ENCODE assay signal across 8 mouse cellular contexts in genomic region chr1:162217340-162217974, GRCm38 (mm10).
DNase-seq lines count a peak whose midpoint lies in the region; ATAC-seq and TF ChIP-seq lines count a peak whose summit lies in the region.

No protein-coding gene starts in this region.

- H3K9ac ChIP-seq in hindbrain, postnatal 0 days (replicated peaks; ENCODE audit: low read length) = no peak overlapping the region
- H3K9ac ChIP-seq in liver, embryonic 12.5 days = peak overlapping the region; percentile 31; the same call in 1 of the 2 replicates
- H3K9ac ChIP-seq in midbrain, embryonic 14.5 days (replicated peaks; ENCODE audit: low read length) = no peak overlapping the region

- no peaks in the 10 kb centered on the region for H3K4me1 ChIP-seq in hindbrain, postnatal 0 days (ENCODE audit: insufficient read depth, low read length)
- no peaks in the 10 kb centered on the region for H3K4me1 ChIP-seq in liver, embryonic 12.5 days
- H3K4me1 ChIP-seq in midbrain, embryonic 14.5 days (ENCODE audit: control insufficient read depth, insufficient read depth, low read length) = no peaks in the 10 kb centered on the region

- 77% methylated on average over 15 of the region's 15 CpGs for WGBS in hindbrain, postnatal 0 days
- 61% methylated on average over 15 of the region's 15 CpGs for WGBS in liver, embryonic 12.5 days (ENCODE audit: insufficient replicate concordance)
- 82% methylated on average over 15 of the region's 15 CpGs for WGBS in midbrain, embryonic 14.5 days

- 0 out of 2 replicates have a peak, but pooled peaks have one; percentile 31 for ATAC-seq in common myeloid progenitor, adult 5-6 weeks (replicated peaks; ENCODE audit: low read depth, poor library complexity, severe bottlenecking)
- 0 out of 2 replicates have a peak, but pooled peaks have one; percentile 27 for ATAC-seq in hindbrain, postnatal 0 days
- ATAC-seq in liver, embryonic 12.5 days = peak; percentile 42; the same call in 1 of the 2 replicates
- no peak for ATAC-seq in midbrain, embryonic 14.5 days (ENCODE audit: low FRiP score, low TSS enrichment)

- peak; percentile 75 for DNase-seq in gastrocnemius, postnatal 14 days
- DNase-seq in hindbrain, postnatal 0 days (ENCODE audit: low spot score) = no peak
- peak; percentile 81 for DNase-seq in skeletal muscle tissue, adult 2 months (ENCODE audit: low read depth, low spot score)
- no peak for DNase-seq in cerebellum, adult 9-11 months
- no peak for DNase-seq in thymus, postnatal 0 days (ENCODE audit: low spot score)
- DNase-seq in midbrain, embryonic 14.5 days = no peak

- intact Hi-C loops in gastrocnemius, postnatal 14 days (cut with DNase I; ENCODE audit: low total_unique reads) = no loop called here

- H3K27me3 ChIP-seq in hindbrain, postnatal 0 days (ENCODE audit: insufficient read depth, low read length) = no peaks in the 10 kb centered on the region
- H3K27me3 ChIP-seq in liver, embryonic 12.5 days (replicated peaks) = no peaks in the 10 kb centered on the region
- H3K27me3 ChIP-seq in midbrain, embryonic 14.5 days (ENCODE audit: control insufficient read depth, insufficient read depth, low read length) = no peaks in the 10 kb centered on the region

- no peaks in the 10 kb centered on the region for H3K9me3 ChIP-seq in hindbrain, postnatal 0 days (ENCODE audit: low read length)
- no peaks in the 10 kb centered on the region for H3K9me3 ChIP-seq in liver, embryonic 12.5 days (replicated peaks)
- no peaks in the 10 kb centered on the region for H3K9me3 ChIP-seq in midbrain, embryonic 14.5 days (ENCODE audit: control insufficient read depth, low read length)

- no peak overlapping the region for H3K4me3 ChIP-seq in hindbrain, postnatal 0 days (ENCODE audit: low read length)
- H3K4me3 ChIP-seq in liver, embryonic 12.5 days = peak overlapping the region; percentile 26
- H3K4me3 ChIP-seq in midbrain, embryonic 14.5 days (replicated peaks; ENCODE audit: low read depth, low read length) = no peak overlapping the region

- no peak for TF ChIP-seq CTCF in hindbrain, postnatal 0 days (IDR thresholded peaks at IDR 0.05; ENCODE audit: low read depth)

- no peak overlapping the region for H3K27ac ChIP-seq in hindbrain, postnatal 0 days
- H3K27ac ChIP-seq in liver, embryonic 12.5 days = peak overlapping the region; percentile 70
- H3K27ac ChIP-seq in midbrain, embryonic 14.5 days (replicated peaks; ENCODE audit: low read depth, low read length) = no peak overlapping the region

- 0 out of 2 replicates have a peak overlapping the region, but pooled peaks have one; percentile 5 for H3K4me2 ChIP-seq in hindbrain, postnatal 0 days (ENCODE audit: low read depth, low read length)
- H3K4me2 ChIP-seq in liver, embryonic 12.5 days = 0 out of 2 replicates have a peak overlapping the region, but pooled peaks have one; percentile 14
- no peak overlapping the region for H3K4me2 ChIP-seq in midbrain, embryonic 14.5 days (ENCODE audit: low read length)

- no peaks in the 10 kb centered on the region for H3K36me3 ChIP-seq in hindbrain, postnatal 0 days (ENCODE audit: insufficient read depth, low read length)
- H3K36me3 ChIP-seq in liver, embryonic 12.5 days = no peaks in the 10 kb centered on the region
- H3K36me3 ChIP-seq in midbrain, embryonic 14.5 days (ENCODE audit: control insufficient read depth, insufficient read depth, low read length) = no peaks in the 10 kb centered on the region

Comparison
In these comparisons a context has a peak if more than half of its experiments do, and no peak if none do; other contexts are left out.
1. DNase-seq: peak in gastrocnemius, postnatal 14 days (single experiment) and skeletal muscle tissue, adult 2 months (single experiment); none in hindbrain, postnatal 0 days (single experiment), cerebellum, adult 9-11 months (single experiment), thymus, postnatal 0 days (single experiment) and midbrain, embryonic 14.5 days (single experiment).